Mouse (Mus musculus): ENCODE results near the gene Ctbp2.

The Ctbp2 gene

DNA sequence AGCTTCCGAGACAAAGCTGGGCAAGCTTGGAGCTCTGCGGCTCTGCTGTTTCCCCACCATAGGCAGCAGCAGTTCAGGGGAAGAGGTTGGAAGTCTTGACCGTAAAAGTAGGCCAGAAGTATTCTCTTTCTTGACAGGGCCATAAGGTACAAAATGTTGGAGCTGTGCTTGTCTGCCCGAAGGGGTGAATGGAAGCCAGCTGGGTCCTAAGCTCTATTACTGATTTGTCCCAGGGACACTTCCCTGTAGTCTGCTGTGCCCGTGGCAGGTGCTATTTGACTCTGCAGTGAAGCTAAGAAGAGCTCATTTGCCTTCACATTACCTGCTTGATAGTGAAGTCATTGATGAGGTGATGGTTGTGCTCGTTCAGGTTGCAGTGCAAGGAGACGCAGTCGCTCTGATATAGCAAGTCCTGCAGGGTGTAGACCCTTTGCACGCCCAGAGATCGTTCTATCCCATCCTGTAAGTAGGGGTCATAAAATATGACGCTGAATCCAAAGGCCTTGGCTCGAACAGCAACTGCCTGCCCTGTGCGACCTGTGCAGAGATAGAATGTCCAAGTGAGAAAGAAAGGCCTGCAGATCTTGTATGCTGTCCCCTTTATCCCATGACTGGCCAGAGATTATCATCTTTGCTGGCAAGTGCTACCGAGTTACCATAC is 132.8 kb downstream of the Ctbp2 start:
- ChIA-PET POLR2A (interaction anchor here (0.7 to 1.5 kb wide), 15 partner anchors 8 to 646 kb away, joined by 3 to 6 read pairs (median 3); partner anchors contain the start of genes Edrf1 (in 1 of the 4) and Zranb1 (in 1 of the 4)), CTCF (interaction anchor here in 3 of 4 experiments (0.7 to 2.0 kb wide), 5 partner anchors 8 to 16 kb away, joined by 3 to 4 read pairs (median 3); no protein-coding TSS in a partner anchor)

DNA sequence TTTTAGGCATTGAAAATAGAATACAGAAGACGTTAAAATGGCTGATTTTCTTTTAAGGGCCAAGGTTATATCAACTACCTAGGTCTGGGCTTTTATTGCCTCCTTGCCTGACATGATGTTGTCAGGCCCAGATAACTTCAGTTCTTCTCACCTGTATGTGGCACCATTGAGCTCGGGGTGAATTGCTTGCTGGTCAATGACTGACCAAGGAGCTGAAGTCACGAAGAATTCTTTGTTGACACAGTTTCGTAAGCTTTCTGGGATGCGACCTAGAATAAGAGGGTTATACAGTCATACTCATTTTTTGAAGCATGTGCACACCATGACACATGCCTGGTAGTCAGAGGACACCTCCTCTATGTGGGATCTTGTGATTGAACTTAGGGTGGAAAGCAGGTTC is 134.3 kb downstream of the Ctbp2 start:
- ChIA-PET POLR2A (interaction anchor here (0.6 to 2.2 kb wide), 12 partner anchors 8 to 647 kb away, joined by 3 to 8 read pairs (median 3); partner anchors contain the start of gene Edrf1 (in 1 of the 4)), CTCF (interaction anchor here in 3 of 4 experiments (0.5 to 0.7 kb wide), 5 partner anchors 14 to 450 kb away, joined by 3 to 8 read pairs (median 5); no protein-coding TSS in a partner anchor)

GRCm38 (mm10) chr7:132982639-132983038 is 141.5 kb downstream of the Ctbp2 start:
- POLR2A ChIA-PET = interaction anchor here in 2 of 4 experiments (0.7 to 2.7 kb wide), 9 partner anchors 7 to 47 kb away, joined by 3 to 7 read pairs (median 3); no protein-coding TSS in a partner anchor
- CTCF ChIA-PET = interaction anchor here in 3 of 4 experiments (0.6 to 1.6 kb wide), 6 partner anchors 9 to 424 kb away, joined by 3 to 4 read pairs (median 3); no protein-coding TSS in a partner anchor

- ChIA-PET POLR2A (interaction anchor here in 1 of 4 experiments (0.7 kb wide), 1 partner anchor 715 kb away, joined by 4 read pairs; no protein-coding TSS in a partner anchor), CTCF (no interaction called here)
Measured at GRCm38 (mm10) chr7:132977981-132978380, 146.2 kb downstream of the Ctbp2 start.

GRCm38 (mm10) chr7:132976079-132976478 is 148.1 kb downstream of the Ctbp2 start:
- ChIA-PET CTCF (no interaction called here), POLR2A (interaction anchor here in 1 of 4 experiments (0.7 to 2.6 kb wide), 4 partner anchors 7 to 133 kb away, joined by 3 to 6 read pairs (median 4); partner anchors contain the start of gene Zranb1)

DNA sequence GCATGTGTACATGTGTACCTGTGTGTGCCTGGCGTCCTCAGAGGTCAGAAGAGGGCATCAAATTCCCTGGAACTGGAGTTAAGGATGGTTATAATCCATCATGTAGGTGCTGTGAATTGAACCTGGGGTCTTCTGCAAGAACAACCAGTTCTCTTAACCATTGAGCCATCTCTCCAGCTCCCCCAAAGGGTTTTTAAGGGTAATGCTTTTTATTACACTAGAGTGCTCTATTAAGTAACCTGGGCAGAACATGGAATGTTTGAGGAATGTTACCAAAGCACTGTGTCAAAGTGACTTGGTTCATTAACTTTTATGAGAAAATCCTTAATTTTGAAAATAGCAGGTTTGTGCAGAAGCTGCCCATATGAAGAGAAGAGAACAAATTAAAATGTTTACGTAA is 152.1 kb downstream of the Ctbp2 start:
- ChIA-PET POLR2A (interaction anchor here in 2 of 4 experiments (0.6 to 2.9 kb wide), 4 partner anchors 10 to 19 kb away, joined by 3 to 6 read pairs (median 4); no protein-coding TSS in a partner anchor), CTCF (no interaction called here)

GRCm38 (mm10) chr7:132965707-132966106 is 158.4 kb downstream of the Ctbp2 start:
- POLR2A ChIA-PET = interaction anchor here in 1 of 4 experiments (1.0 to 1.4 kb wide), 6 partner anchors 14 to 38 kb away, joined by 3 to 4 read pairs (median 3); no protein-coding TSS in a partner anchor
- CTCF ChIA-PET = interaction anchor here in 1 of 4 experiments (0.6 to 0.7 kb wide), 2 partner anchors 69 to 144 kb away, joined by 3 to 5 read pairs; no protein-coding TSS in a partner anchor

DNA sequence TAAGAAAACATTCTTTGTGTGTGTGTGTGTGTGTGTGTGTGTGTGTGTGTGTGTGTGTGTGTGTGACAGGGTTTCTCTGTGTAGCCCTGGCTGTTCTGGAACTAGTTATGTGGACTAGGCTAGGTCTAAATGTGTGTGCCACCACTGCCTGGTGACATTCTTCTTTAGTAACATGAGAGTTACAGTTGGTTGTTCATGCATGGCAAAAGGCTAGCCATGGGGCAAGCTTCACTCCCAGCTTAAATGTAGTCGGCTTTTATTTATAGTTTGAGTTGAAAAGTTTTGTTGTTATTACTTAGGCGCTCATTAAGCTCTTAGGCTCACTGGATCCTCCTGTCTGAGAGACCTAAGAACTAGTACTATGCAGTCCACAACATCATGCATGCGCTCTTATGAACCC is 159.8 kb downstream of the Ctbp2 start:
- ChIA-PET POLR2A (interaction anchor here in 2 of 4 experiments (1.1 to 1.5 kb wide), 3 partner anchors 11 to 110 kb away, joined by 3 to 9 read pairs (median 4); no protein-coding TSS in a partner anchor), CTCF (no interaction called here)

GRCm38 (mm10) chr7:132950613-132951012 is 173.5 kb downstream of the Ctbp2 start:
- POLR2A ChIA-PET = no interaction called here
- CTCF ChIA-PET = no interaction called here

GRCm38 (mm10) chr7:132949968-132950367 is 174.2 kb downstream of the Ctbp2 start:
- CTCF ChIA-PET = no interaction called here
- POLR2A ChIA-PET = no interaction called here

GRCm38 (mm10) chr7:132940569-132940968 is 183.6 kb downstream of the Ctbp2 start:
- ChIA-PET POLR2A (interaction anchor here in 2 of 4 experiments (1.2 to 1.4 kb wide), 3 partner anchors 9 to 330 kb away, joined by 3 to 7 read pairs (median 3); partner anchors contain the start of genes Lhpp (in 1 of the 2) and Zranb1 (in 1 of the 2)), CTCF (no interaction called here)

DNA sequence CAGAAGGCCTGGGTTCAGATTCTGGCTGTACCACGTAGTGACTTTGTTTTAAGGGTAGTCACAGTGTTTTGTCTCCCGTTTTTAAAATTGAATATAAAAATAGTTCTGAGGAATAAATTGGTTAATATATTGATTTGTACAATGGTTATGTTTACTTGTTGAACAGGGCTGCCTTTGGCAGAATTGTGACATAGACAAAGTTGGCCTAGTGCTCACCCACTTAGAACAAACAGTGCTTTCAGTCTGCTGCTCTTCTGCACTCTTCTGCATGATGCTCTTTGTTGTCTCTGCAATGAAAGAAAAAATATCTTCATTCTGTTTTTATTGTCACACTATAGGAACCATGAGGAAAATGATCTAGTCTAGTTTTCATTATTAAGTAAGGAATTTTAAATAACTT is 185.0 kb downstream of the Ctbp2 start:
- ChIA-PET POLR2A (no interaction called here), CTCF (no interaction called here)
